Comparison of ENCODE assay signal across 26 mouse cellular contexts in the genomic region with DNA sequence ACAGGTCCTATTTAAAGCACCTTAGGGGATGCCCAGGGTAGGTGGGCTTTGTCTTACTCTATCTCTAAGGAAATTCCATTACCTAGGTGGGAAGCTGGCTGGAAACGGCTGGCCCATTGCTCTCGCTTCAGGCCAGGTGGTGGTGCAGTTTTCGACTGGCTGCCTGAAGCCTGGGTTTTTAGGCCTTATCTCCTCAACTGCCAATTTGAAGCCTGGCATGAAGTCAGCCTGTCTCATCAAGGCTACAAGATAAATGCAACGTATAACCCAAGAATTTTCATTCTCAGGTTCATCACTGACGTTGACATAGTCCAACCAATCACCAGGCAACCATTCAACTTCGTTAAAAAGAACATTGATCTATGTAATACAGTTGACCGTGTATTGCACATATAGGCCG.
DNase-seq lines count a peak whose midpoint lies in the region; ATAC-seq and TF ChIP-seq lines count a peak whose summit lies in the region.
"Had no signal": no experiment of that assay in that cellular context is flagged by ENCODE, and none has a peak within 500 bp of the region (broad histone marks: within the 10 kb centered on the region; RNA-seq: fewer than 3 reads in every experiment).

No protein-coding gene starts in this region.

- intact Hi-C loops in gastrocnemius, postnatal 14 days (cut with DNase I; ENCODE audit: low total_unique reads), result no loop called here

- peaks cover 14% of the 10 kb centered on the region; the same call in 1 of the 2 replicates for H3K4me1 ChIP-seq in hindbrain, embryonic 14.5 days (replicated peaks; ENCODE audit: control insufficient read depth, insufficient read depth, low read length)
- peaks cover 10% of the 10 kb centered on the region for H3K4me1 ChIP-seq in hindbrain, embryonic 10.5 days (replicated peaks)
- H3K4me1 ChIP-seq in MEL (ENCODE audit: control insufficient read depth in 1 of 2, insufficient read depth in 2 of 2, low read length in 2 of 2), result no peaks in the 10 kb centered on the region
- H3K4me1 ChIP-seq: embryonic facial prominence, embryonic 13.5 days; heart, embryonic 12.5 days had no signal

- no peak for TF ChIP-seq RAD21 in MEL (IDR thresholded peaks at IDR 0.05; ENCODE audit: low read depth, low read length)

- WGBS in hindbrain, embryonic 14.5 days, result 76% methylated on average over 8 of the region's 8 CpGs
- 89% methylated on average over 8 of the region's 8 CpGs for WGBS in hindbrain, embryonic 10.5 days

- no peak for TF ChIP-seq POLR2A in MEL (IDR thresholded peaks at IDR 0.05; ENCODE audit: control insufficient read depth in 1 of 2, insufficient read depth in 1 of 2, low read depth in 1 of 2, low read length in 2 of 2, poor library complexity in 1 of 2)

- DNase-seq in cerebellum, postnatal 10 days, result peak; percentile 20 to 29
- no peak for DNase-seq in cerebellum, postnatal 4 days (ENCODE audit: low spot score in 2 of 2)
- DNase-seq in hindbrain, embryonic 14.5 days (ENCODE audit: low spot score), result no peak
- no peak for DNase-seq in hindbrain, embryonic 10.5 days (ENCODE audit: low spot score)
- DNase-seq in MEL (ENCODE audit: low read depth, low spot score), result no peak
- DNase-seq in gastrocnemius, postnatal 14 days, result no peak
- DNase-seq: adrenal gland, postnatal 10 days; adrenal gland, postnatal 36 days; cerebellum, adult 18-20 months; cerebellum, adult 9-10 months; cerebellum, postnatal 25 days; embryo, embryonic 11 days; gastrocnemius, postnatal 36 days; heart, postnatal 10 days; heart, postnatal 36 days had no signal

- no peak overlapping the region for H3K9ac ChIP-seq in hindbrain, embryonic 14.5 days
- no peak overlapping the region for H3K9ac ChIP-seq in MEL (ENCODE audit: control insufficient read depth, low read depth, low read length, poor library complexity, severe bottlenecking)
- H3K9ac ChIP-seq: embryonic facial prominence, embryonic 13.5 days; forebrain, embryonic 12.5 days; forebrain, embryonic 15.5 days; heart, embryonic 12.5 days; heart, embryonic 15.5 days had no signal

- H3K36me3 ChIP-seq in hindbrain, embryonic 14.5 days (replicated peaks; ENCODE audit: control insufficient read depth, insufficient read depth), result no peaks in the 10 kb centered on the region
- H3K36me3 ChIP-seq in hindbrain, embryonic 10.5 days, result no peaks in the 10 kb centered on the region
- H3K36me3 ChIP-seq in MEL (ENCODE audit: control insufficient read depth in 1 of 2, insufficient read depth in 2 of 2, low read length in 2 of 2), result no peaks in the 10 kb centered on the region
- H3K36me3 ChIP-seq: embryonic facial prominence, embryonic 10.5 days; embryonic facial prominence, embryonic 13.5 days; forebrain, embryonic 12.5 days; forebrain, embryonic 15.5 days; heart, embryonic 12.5 days; heart, embryonic 15.5 days had no signal

- H3K27me3 ChIP-seq in hindbrain, embryonic 14.5 days (ENCODE audit: control insufficient read depth, insufficient read depth, low read length), result no peaks in the 10 kb centered on the region
- H3K27me3 ChIP-seq in hindbrain, embryonic 10.5 days (ENCODE audit: insufficient read depth, poor library complexity, severe bottlenecking), result no peaks in the 10 kb centered on the region
- no peaks in the 10 kb centered on the region; a peak in 1 of 4 replicates for H3K27me3 ChIP-seq in MEL (ENCODE audit: control insufficient read depth in 1 of 2, insufficient read depth in 2 of 2, low read length in 2 of 2)
- H3K27me3 ChIP-seq: embryonic facial prominence, embryonic 13.5 days; forebrain, embryonic 12.5 days; forebrain, embryonic 15.5 days; heart, embryonic 12.5 days; heart, embryonic 15.5 days; Patski had no signal

- no peak for TF ChIP-seq EP300 in MEL (IDR thresholded peaks at IDR 0.05; ENCODE audit: low read depth in 1 of 2, low read length in 2 of 2)

- H3K79me2 ChIP-seq in MEL (ENCODE audit: control insufficient read depth, insufficient read depth, low read length, poor library complexity), result no peaks in the 10 kb centered on the region

- no peak overlapping the region for H3K4me3 ChIP-seq in hindbrain, embryonic 14.5 days (replicated peaks; ENCODE audit: low read length)
- H3K4me3 ChIP-seq in hindbrain, embryonic 10.5 days, result no peak overlapping the region
- no peak overlapping the region for H3K4me3 ChIP-seq in MEL (ENCODE audit: control insufficient read depth in 1 of 2, insufficient read depth in 1 of 2, low read depth in 2 of 2, low read length in 2 of 2)
- H3K4me3 ChIP-seq: embryonic facial prominence, embryonic 10.5 days; embryonic facial prominence, embryonic 13.5 days; erythroblast, embryonic 14.5 days; forebrain, embryonic 12.5 days; forebrain, embryonic 15.5 days; heart, embryonic 12.5 days; heart, embryonic 15.5 days had no signal

- no peak for ATAC-seq in hindbrain, embryonic 14.5 days (ENCODE audit: low FRiP score)
- ATAC-seq: forebrain, embryonic 15.5 days; hindbrain, postnatal 0 days; inflammation-experienced regulatory T-cells, adult 6 months; intestine, embryonic 16.5 days; Patski had no signal

- no peaks in the 10 kb centered on the region for H3K9me3 ChIP-seq in hindbrain, embryonic 14.5 days (ENCODE audit: control insufficient read depth, low read length)
- H3K9me3 ChIP-seq in hindbrain, embryonic 10.5 days, result no peaks in the 10 kb centered on the region
- H3K9me3 ChIP-seq in MEL (replicated peaks; ENCODE audit: insufficient read depth, low read length), result no peaks in the 10 kb centered on the region
- H3K9me3 ChIP-seq: embryonic facial prominence, embryonic 10.5 days; embryonic facial prominence, embryonic 13.5 days; forebrain, embryonic 12.5 days; forebrain, embryonic 15.5 days; heart, embryonic 12.5 days; heart, embryonic 15.5 days had no signal

- TF ChIP-seq CTCF in MEL (IDR thresholded peaks at IDR 0.05 in 2 of 3, conservative IDR thresholded peaks at IDR 0.05 in 1 of 3; ENCODE audit: control insufficient read depth in 1 of 3, insufficient read depth in 1 of 3, low read depth in 2 of 3, low read length in 3 of 3, poor library complexity in 1 of 3, severe bottlenecking in 1 of 3), result no peak

- H3K27ac ChIP-seq in hindbrain, embryonic 14.5 days, result 0 out of 2 replicates have a peak overlapping the region, but pooled peaks have one; percentile 43
- H3K27ac ChIP-seq in hindbrain, embryonic 10.5 days, result no peak overlapping the region
- no peak overlapping the region for H3K27ac ChIP-seq in MEL (ENCODE audit: control insufficient read depth, low read depth, low read length)
- H3K27ac ChIP-seq: embryonic facial prominence, embryonic 10.5 days; embryonic facial prominence, embryonic 13.5 days; forebrain, embryonic 15.5 days; heart, embryonic 15.5 days; hindbrain, postnatal 0 days had no signal

- no peak overlapping the region for H3K4me2 ChIP-seq in hindbrain, embryonic 14.5 days (replicated peaks)
- H3K4me2 ChIP-seq: embryonic facial prominence, embryonic 13.5 days; forebrain, embryonic 12.5 days; forebrain, embryonic 15.5 days; heart, embryonic 12.5 days; heart, embryonic 15.5 days had no signal

TF ChIP-seq in MEL, 35 proteins besides CTCF, POLR2A, EP300 and RAD21:
- TF ChIP-seq GATA1 (IDR thresholded peaks at IDR 0.05; ENCODE audit: low read depth, low read length) (no peak), MYB (IDR thresholded peaks at IDR 0.05; ENCODE audit: low read depth, low read length) (peak; percentile 32; the same call in 1 of the 2 replicates)

Comparison
In these comparisons a context has a peak if more than half of its experiments do, and no peak if none do; other contexts are left out.
1. DNase-seq: peak in cerebellum, postnatal 10 days (2 of 2); none in cerebellum, postnatal 4 days (0 of 2), hindbrain, embryonic 14.5 days (single experiment), hindbrain, embryonic 10.5 days (single experiment), MEL (single experiment) and gastrocnemius, postnatal 14 days (single experiment).